Mouse (Mus musculus) lung, postnatal 0 days (tissue): Measurements from ENCODE around the gene Rptor. TPM values are rescaled to one million over a fixed set of nuclear protein-coding genes. Genes with fewer than 3 reads are reported as not detected.
A peak's percentile ranks its signal among the peaks of the same experiment; 100 is the strongest.

ENCODE experiments used
- ATAC-seq: fragments of 200-750 bp; cut with Nextera tagmentation; 2 replicates; pipeline ENCODE4 v1.8.0; 2017; ENCODE audit warnings: moderate library complexity
- DNase-seq: peaks from one replicate; pipeline ENCODE4 v3.0.0-alpha.2; 2016; ENCODE audit warnings: low spot score
- H3K27ac ChIP-seq: fragments of 300-500 bp; sonication (generic); 2 replicates; pipeline ENCODE4 v1.5.1; 2014; ENCODE audit warnings: antibody characterized with exemption, mild to moderate bottlenecking, low read length, mixed read lengths
- H3K27me3 ChIP-seq: fragments of 300-500 bp; sonication (generic); replicated peaks from 2 replicates; pipeline ENCODE4 v1.6.1; 2014; ENCODE audit warnings: low read length, mixed read lengths; ENCODE audit not compliant: insufficient read depth
- H3K36me3 ChIP-seq: fragments of 300-500 bp; sonication (generic); 2 replicates; pipeline ENCODE4 v1.6.1; 2014; ENCODE audit warnings: low read length, mixed read lengths; ENCODE audit not compliant: insufficient read depth
- H3K4me1 ChIP-seq: fragments of 300-500 bp; sonication (generic); 2 replicates; pipeline ENCODE4 v1.6.1; 2014; ENCODE audit warnings: antibody characterized with exemption, low read depth, low read length, mixed read lengths; ENCODE audit not compliant: insufficient read depth
- H3K4me2 ChIP-seq: fragments of 300-500 bp; sonication (generic); replicated peaks from 2 replicates; pipeline ENCODE4 v1.6.1; 2014; ENCODE audit warnings: low read depth, mild to moderate bottlenecking, low read length, moderate library complexity, mixed read lengths
- H3K4me3 ChIP-seq: fragments of 300-500 bp; sonication (generic); 2 replicates; pipeline ENCODE4 v1.5.1; 2014; ENCODE audit warnings: low read depth, low read length
- H3K9ac ChIP-seq: fragments of 300-500 bp; sonication (generic); replicated peaks from 2 replicates; pipeline ENCODE4 v1.6.1; 2014; ENCODE audit warnings: low read depth, mild to moderate bottlenecking
- H3K9me3 ChIP-seq: fragments of 300-500 bp; sonication (generic); 2 replicates; pipeline ENCODE4 v1.6.1; 2016; ENCODE audit warnings: low read length, mixed read lengths
- CTCF ChIP-seq: IDR thresholded peaks from 2 replicates; pipeline ENCODE4 v1.5.1; 2016; ENCODE audit warnings: antibody characterized with exemption, mild to moderate bottlenecking
- EP300 ChIP-seq: IDR thresholded peaks from 2 replicates; pipeline ENCODE4 v1.6.1; 2016; ENCODE audit warnings: antibody characterized with exemption, mild to moderate bottlenecking, control low read depth
- WGBS: fragments of 180-500 bp; shearing (Covaris S2); extraction: QIAGEN DNeasy Blood & Tissue Kit; methylation state at CpG from one replicate; pipeline ENCODE4 v1.1.7; 2014; 5-methylcytosine and 5-hydroxymethylcytosine counted together
- polyA plus RNA-seq: library from polyadenylated mRNA; unstranded; fragments of >200 nt; fragmentation: Nextera tagmentation; extraction: Ambion mirVana; gene quantifications from 2 replicates; pipeline ENCODE4 v1.2.1, GENCODE M21; 2015

Gene Rptor
- polyA plus RNA-seq, 1 experiment from 2014 or later = 5.3 TPM

- ATAC-seq = no peak
- Histone ChIP-seq H3K27me3 (no peaks in the 10 kb centered on the region), H3K4me2 (no peak overlapping the region), H3K4me1 (no peaks in the 10 kb centered on the region), H3K4me3 (no peak overlapping the region), H3K9ac (no peak overlapping the region), H3K9me3 (no peaks in the 10 kb centered on the region), H3K36me3 (no peaks in the 10 kb centered on the region), H3K27ac (no peak overlapping the region)
- no peak for DNase-seq
- no peak for TF ChIP-seq EP300
- TF ChIP-seq CTCF = no peak
- 90% methylated on average over 4 of the region's 4 CpGs for WGBS
Measured at GRCm38 (mm10) chr11:119781726-119782125, 179.0 kb downstream of the Rptor start.

GRCm38 (mm10) chr11:119783653-119784052 lies 180.9 kb downstream of the Rptor start:
- ATAC-seq = no peak
- TF ChIP-seq CTCF (no peak), EP300 (no peak)

GRCm38 (mm10) chr11:119784672-119785341 lies 182.1 kb downstream of the Rptor start:
- no peak for DNase-seq
- no peak overlapping the region for H3K4me3 ChIP-seq
- no peaks in the 10 kb centered on the region for H3K36me3 ChIP-seq
- H3K4me2 ChIP-seq = no peak overlapping the region
- 62% methylated on average over 12 of the region's 12 CpGs for WGBS
- no peak for TF ChIP-seq EP300
- no peak for TF ChIP-seq CTCF
- H3K27me3 ChIP-seq = no peaks in the 10 kb centered on the region
- H3K9ac ChIP-seq = no peak overlapping the region
- H3K27ac ChIP-seq = no peak overlapping the region
- H3K9me3 ChIP-seq = no peaks in the 10 kb centered on the region
- peak; percentile 37; the same call in 1 of the 2 replicates for ATAC-seq
- no peaks in the 10 kb centered on the region for H3K4me1 ChIP-seq

More at GRCm38 (mm10) chr11:119783653-119784052, 180.9 kb downstream of the Rptor start:
- 85% methylated on average over 4 of the region's 4 CpGs for whole genome bisulfite sequencing
- Histone ChIP-seq H3K27me3 (no peaks in the 10 kb centered on the region), H3K4me2 (no peak overlapping the region), H3K4me1 (no peaks in the 10 kb centered on the region), H3K27ac (no peak overlapping the region), H3K4me3 (no peak overlapping the region), H3K36me3 (no peaks in the 10 kb centered on the region), H3K9me3 (no peaks in the 10 kb centered on the region), H3K9ac (no peak overlapping the region)
- DNase-seq = no peak

GRCm38 (mm10) chr11:119785661-119786384 lies 183.1 kb downstream of the Rptor start:
- H3K27ac ChIP-seq = peak overlapping the region; percentile 43; the same call in 1 of the 2 replicates
- H3K4me3 ChIP-seq = no peak overlapping the region
- WGBS = 82% methylated on average over 7 of the region's 7 CpGs
- no peaks in the 10 kb centered on the region for H3K36me3 ChIP-seq
- DNase-seq (no peak), ATAC-seq (peak; percentile 74)
- TF ChIP-seq CTCF (no peak), EP300 (no peak)
- H3K9ac ChIP-seq = no peak overlapping the region
- H3K4me2 ChIP-seq = no peak overlapping the region
- no peaks in the 10 kb centered on the region for H3K27me3 ChIP-seq
- no peaks in the 10 kb centered on the region for H3K4me1 ChIP-seq
- H3K9me3 ChIP-seq = no peaks in the 10 kb centered on the region

- peak; percentile 83 for DNase-seq
- H3K27ac ChIP-seq = no peak overlapping the region
- H3K4me1 ChIP-seq = no peaks in the 10 kb centered on the region
- no peaks in the 10 kb centered on the region for H3K9me3 ChIP-seq
- H3K27me3 ChIP-seq = no peaks in the 10 kb centered on the region
- TF ChIP-seq EP300 (peak; percentile 39), CTCF (peak; percentile 38)
- no peak overlapping the region for H3K4me3 ChIP-seq
- ATAC-seq = peak; percentile 86
- 78% methylated on average over 8 of the region's 8 CpGs for WGBS
- H3K36me3 ChIP-seq = no peaks in the 10 kb centered on the region
- H3K4me2 ChIP-seq = no peak overlapping the region
- no peak overlapping the region for H3K9ac ChIP-seq
Measured at GRCm38 (mm10) chr11:119786385-119786880, 183.7 kb downstream of the Rptor start.

DNA sequence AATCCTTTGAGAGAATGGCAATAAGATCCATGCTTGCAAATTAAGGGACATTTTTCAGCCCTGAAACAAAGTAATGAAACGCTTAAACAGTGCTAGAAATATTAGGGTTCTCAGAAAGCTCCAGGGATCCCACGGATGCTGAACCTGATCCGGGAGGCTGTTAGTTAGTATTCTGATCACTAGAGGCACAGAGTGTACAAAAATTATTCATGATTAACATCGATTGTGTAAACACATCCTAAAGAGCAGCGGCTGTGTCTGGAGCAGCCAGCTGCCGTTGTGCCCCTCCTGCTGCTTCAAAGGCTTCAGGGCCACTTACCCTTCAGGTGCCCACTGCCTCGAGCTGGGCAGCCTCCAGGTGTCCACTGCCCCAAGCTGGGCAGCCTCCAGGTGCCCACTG lies 185.8 kb downstream of the Rptor start:
- no peak for TF ChIP-seq EP300
- TF ChIP-seq CTCF = no peak
- no peak overlapping the region for H3K27ac ChIP-seq
- no peaks in the 10 kb centered on the region for H3K36me3 ChIP-seq
- ATAC-seq (no peak), DNase-seq (no peak)
- WGBS = 71% methylated on average over 7 of the region's 7 CpGs
- H3K4me3 ChIP-seq = no peak overlapping the region
- no peak overlapping the region for H3K9ac ChIP-seq
- H3K27me3 ChIP-seq = no peaks in the 10 kb centered on the region
- no peaks in the 10 kb centered on the region for H3K9me3 ChIP-seq
- no peaks in the 10 kb centered on the region for H3K4me1 ChIP-seq
- H3K4me2 ChIP-seq = no peak overlapping the region
